Mouse (Mus musculus) left cerebral cortex, adult 11 months (tissue): ENCODE data around the gene H2al1d.
"Not testable (repeated sequence)": the region's sequence is repeated elsewhere in the genome, so short reads cannot be mapped to it uniquely, and the experiment has no call there.

ENCODE experiments used
- DNase-seq: peaks from one replicate; pipeline ENCODE4 v3.0.0; 2022; ENCODE audit warnings: low spot score

H2al1d gene

DNA sequence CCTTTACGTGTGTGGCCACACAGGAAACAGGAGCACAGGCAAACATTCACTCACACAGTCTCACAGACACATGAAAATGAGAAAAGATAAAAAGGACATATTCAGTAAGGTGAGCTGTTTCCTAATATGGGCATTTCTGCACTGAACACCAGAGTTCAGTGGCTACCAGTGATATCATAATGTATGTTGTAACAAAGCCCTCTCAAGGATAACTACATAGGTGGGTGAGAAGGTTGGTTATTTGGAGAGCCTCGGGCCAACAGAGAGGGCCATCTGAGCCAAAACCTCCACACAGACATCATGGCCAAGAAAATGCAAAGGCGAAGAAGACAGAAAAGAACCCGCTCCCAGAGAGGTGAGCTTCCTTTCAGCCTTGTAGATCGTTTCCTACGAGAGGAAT is at the start of gene H2al1d:
Gene H2al1d (plus strand): TSS at position 301 of the 400 bp plus-strand sequence.
- not testable (repeated sequence) for DNase-seq

DNA sequence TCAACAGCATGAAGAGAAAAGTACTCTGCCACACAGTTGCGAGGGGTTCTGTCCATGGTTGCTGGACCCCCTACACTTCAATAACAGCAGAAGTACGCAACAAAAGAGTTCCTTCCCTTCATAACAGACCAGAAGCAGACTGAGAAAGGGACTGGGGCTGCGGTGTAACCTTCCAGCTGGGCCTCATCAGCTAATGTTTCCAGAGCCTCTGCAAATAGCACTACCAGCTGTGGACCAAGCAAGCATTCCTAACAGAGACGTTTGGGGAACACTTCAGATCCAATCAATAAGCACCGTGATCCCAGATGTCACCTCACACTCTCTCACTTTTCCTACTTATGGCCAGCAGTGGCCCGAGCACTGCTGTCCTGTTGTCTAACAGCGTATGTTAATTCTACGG is 43.7 kb upstream of the H2al1d start:
- no peak for DNase-seq

DNA sequence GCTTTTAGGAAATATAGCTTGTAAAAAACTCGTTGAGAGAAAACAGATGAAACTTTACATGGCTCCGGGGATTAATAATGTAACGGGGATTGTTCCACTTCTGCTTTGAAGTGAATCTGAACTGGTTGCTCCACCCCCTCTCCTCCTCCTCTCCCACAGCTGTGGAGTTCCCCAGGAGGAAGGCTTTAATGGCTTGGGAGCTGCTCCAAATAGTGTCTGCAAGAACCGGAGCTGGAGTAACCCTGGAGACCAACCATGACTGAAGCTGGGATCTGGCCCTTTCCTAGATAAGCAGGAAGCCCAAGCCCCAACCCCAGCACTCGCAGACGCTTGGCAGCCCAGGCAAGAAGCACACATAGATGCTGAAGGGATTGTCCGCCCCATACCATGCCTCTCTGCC is 40.8 kb upstream of the H2al1d start:
- no peak for DNase-seq

DNA sequence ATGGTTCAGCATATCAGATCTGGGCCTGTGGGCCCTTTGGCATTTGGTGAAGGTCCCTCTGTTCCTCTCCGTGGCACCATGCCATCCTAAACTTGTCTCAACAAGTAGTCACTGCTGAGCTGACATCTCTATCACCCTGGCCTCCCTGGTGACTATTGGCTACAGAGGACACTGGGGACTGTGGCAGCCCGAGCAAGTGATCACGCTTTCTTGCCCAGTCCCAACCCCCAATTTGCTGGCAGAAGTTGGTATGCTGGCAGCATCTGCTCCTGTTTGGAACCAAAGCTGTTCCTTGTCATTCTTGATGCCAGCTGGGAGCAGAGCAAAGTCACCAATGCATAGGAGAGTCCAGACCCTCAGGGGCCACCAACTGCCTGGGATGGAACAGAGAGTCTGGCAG is 39.5 kb upstream of the H2al1d start:
- DNase-seq: no peak

DNA sequence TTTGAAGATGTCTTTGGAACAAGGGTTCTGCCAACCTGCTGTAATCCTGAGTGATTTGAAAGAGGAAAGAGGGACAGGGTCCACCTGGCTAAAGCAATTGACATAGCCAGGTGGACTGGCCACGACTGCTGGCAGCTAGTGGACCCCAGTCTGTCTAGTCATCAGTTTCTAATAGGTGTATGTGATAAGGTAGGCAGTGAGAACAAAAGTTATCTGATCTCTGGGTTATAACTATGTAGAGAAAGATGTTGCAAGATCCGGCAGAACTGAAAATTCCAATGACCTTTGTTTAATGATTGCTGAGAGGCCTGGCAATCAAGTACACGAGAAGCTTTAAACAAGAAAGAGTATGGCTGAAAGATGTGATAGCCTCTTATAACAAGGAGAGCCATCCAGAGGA is 35.4 kb upstream of the H2al1d start:
- DNase-seq: no peak

DNA sequence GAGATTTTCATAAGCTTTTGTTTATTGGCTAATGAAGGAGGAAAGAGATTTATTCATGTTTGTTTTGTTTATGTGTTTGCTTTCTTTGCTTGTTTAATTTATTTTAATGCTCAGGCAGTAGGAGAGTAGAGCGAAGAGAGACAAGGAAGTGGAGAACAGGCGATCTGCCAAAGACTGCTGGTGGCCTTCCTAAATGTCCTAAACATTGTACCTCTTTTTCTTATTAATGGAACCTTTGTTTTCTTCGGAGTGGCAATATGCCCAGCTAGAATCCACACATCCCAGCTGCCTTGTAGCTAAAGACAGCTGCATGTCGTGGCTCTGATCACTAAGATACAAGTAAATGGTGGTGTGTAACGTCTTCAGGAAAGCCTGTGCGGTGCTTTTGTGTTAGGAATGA is 31.5 kb upstream of the H2al1d start:
- no peak for DNase-seq

DNA sequence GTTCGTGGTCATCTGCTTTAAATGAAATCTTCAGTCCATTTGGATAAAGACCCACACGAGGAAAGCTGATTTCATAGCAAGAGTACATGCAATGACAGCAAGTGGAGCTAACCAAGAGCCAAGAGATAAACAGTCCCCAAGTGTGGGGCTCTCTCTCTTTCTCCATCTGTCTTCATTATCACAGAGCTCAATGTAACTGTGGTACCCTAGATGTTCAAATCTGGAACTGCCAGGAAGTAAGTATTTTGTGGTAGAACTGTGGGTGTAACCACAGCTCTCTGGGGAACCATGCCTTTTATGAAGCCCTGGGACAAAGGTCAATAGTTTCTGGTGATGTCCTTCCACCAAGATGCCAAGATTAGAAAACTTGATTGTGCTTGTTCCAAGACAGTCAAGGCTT is 27.9 kb upstream of the H2al1d start:
- DNase-seq: no peak

DNA sequence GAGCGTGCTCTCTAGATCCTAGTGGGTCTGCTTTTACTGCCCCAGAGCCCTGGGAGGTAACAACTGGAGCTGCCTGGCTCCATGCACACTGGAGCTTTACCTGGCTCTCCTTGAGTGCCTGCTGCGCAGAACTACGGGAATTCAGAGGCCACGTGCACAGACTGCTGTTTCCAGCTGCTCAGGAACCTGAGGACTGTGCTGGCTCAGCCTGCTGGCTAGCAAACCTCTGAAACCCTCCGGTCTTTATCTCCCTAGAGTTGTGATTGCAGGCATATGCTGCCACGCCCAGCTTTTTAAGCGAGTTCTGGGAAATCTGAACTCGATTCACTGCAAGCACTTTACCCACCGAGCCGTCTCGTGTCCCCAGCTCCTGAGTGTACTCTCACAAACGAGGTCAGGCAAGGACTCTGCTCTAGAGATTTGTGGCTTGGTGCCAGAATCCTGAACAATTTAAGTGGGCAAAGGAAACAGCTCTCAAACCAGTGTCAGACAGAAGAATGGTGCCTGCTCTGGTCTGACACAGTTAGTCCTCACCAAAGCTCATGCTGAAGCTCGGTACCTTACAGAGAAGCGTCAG is 20.2 kb upstream of the H2al1d start:
- no peak for DNase-seq

DNA sequence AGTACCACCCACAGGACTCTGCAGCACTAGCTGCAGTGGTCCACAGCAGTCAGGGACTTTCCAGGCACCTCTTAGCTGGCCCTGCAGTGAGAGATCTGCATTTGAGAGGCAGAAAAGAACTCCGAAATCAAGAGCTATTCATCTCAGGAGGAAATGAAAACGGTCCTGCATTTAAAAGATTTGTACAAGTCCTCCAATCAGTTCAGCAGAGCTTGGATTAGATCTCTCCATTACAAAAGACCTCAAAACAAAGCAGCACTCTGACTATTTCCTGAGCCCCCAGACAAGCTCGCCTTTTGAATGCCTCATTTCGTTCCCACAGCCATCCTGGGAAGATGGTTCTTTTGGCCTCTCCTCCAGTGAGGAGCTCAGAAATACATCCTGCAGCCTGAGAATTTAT is 19.4 kb upstream of the H2al1d start:
- DNase-seq: no peak

DNA sequence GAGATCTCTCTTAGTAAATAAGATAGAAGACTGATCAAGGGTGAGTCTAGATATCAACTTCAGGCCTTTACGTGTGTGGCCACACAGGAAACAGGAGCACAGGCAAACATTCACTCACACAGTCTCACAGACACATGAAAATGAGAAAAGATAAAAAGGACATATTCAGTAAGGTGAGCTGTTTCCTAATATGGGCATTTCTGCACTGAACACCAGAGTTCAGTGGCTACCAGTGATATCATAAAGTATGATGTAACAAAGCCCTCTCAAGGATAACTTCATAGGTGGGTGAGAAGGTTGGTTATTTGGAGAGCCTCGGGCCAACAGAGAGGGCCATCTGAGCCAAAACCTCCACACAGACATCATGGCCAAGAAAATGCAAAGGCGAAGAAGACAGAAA is 9.7 kb upstream of the H2al1d start, which contains the start of gene H2al1a:
Gene H2al1a (plus strand): TSS at position 301 of the 400 bp plus-strand sequence.
- DNase-seq: not testable (repeated sequence)

DNA sequence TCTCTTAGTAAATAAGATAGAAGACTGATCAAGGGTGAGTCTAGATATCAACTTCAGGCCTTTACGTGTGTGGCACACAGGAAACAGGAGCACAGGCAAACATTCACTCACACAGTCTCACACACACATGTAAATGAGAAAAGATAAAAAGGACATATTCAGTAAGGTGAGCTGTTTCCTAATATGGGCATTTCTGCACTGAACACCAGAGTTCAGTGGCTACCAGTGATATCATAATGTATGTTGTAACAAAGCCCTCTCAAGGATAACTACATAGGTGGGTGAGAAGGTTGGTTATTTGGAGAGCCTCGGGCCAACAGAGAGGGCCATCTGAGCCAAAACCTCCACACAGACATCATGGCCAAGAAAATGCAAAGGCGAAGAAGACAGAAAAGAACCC is 6.5 kb upstream of the H2al1d start, which contains the start of gene H2al1b:
Gene H2al1b (plus strand): TSS at position 301 of the 400 bp plus-strand sequence.
- not testable (repeated sequence) for DNase-seq

DNA sequence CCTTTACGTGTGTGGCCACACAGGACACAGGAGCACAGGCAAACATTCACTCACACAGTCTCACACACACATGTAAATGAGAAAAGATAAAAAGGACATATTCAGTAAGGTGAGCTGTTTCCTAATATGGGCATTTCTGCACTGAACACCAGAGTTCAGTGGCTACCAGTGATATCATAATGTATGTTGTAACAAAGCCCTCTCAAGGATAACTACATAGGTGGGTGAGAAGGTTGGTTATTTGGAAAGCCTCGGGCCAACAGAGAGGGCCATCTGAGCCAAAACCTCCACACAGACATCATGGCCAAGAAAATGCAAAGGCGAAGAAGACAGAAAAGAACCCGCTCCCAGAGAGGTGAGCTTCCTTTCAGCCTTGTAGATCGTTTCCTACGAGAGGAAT is 3.3 kb upstream of the H2al1d start, which contains the start of gene H2al1c:
Gene H2al1c (plus strand): TSS at position 301 of the 400 bp plus-strand sequence.
- not testable (repeated sequence) for DNase-seq

DNA sequence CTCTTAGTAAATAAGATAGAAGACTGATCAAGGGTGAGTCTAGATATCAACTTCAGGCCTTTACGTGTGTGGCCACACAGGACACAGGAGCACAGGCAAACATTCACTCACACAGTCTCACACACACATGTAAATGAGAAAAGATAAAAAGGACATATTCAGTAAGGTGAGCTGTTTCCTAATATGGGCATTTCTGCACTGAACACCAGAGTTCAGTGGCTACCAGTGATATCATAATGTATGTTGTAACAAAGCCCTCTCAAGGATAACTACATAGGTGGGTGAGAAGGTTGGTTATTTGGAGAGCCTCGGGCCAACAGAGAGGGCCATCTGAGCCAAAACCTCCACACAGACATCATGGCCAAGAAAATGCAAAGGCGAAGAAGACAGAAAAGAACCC is 3.0 kb downstream of the H2al1d start, which contains the start of gene H2al1e:
Gene H2al1e (plus strand): TSS at position 301 of the 400 bp plus-strand sequence.
- not testable (repeated sequence) for DNase-seq

DNA sequence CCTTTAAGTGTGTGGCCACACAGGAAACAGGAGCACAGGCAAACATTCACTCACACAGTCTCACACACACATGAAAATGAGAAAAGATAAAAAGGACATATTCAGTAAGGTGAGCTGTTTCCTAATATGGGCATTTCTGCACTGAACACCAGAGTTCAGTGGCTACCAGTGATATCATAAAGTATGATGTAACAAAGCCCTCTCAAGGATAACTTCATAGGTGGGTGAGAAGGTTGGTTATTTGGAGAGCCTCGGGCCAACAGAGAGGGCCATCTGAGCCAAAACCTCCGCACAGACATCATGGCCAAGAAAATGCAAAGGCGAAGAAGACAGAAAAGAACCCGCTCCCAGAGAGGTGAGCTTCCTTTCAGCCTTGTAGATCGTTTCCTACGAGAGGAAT is 6.2 kb downstream of the H2al1d start, which contains the start of gene H2al1f:
Gene H2al1f (plus strand): TSS at position 301 of the 400 bp plus-strand sequence.
- DNase-seq: not testable (repeated sequence)

DNA sequence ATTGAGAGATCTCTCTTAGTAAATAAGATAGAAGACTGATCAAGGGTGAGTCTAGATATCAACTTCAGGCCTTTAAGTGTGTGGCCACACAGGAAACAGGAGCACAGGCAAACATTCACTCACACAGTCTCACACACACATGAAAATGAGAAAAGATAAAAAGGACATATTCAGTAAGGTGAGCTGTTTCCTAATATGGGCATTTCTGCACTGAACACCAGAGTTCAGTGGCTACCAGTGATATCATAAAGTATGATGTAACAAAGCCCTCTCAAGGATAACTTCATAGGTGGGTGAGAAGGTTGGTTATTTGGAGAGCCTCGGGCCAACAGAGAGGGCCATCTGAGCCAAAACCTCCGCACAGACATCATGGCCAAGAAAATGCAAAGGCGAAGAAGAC is 9.3 kb downstream of the H2al1d start, which contains the start of gene H2al1g:
Gene H2al1g (plus strand): TSS at position 301 of the 400 bp plus-strand sequence.
- not testable (repeated sequence) for DNase-seq

DNA sequence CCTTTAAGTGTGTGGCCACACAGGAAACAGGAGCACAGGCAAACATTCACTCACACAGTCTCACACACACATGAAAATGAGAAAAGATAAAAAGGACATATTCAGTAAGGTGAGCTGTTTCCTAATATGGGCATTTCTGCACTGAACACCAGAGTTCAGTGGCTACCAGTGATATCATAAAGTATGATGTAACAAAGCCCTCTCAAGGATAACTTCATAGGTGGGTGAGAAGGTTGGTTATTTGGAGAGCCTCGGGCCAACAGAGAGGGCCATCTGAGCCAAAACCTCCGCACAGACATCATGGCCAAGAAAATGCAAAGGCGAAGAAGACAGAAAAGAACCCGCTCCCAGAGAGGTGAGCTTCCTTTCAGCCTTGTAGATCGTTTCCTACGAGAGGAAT is 12.6 kb downstream of the H2al1d start, which contains the start of gene H2al1h:
Gene H2al1h (plus strand): TSS at position 301 of the 400 bp plus-strand sequence.
- DNase-seq: not testable (repeated sequence)

DNA sequence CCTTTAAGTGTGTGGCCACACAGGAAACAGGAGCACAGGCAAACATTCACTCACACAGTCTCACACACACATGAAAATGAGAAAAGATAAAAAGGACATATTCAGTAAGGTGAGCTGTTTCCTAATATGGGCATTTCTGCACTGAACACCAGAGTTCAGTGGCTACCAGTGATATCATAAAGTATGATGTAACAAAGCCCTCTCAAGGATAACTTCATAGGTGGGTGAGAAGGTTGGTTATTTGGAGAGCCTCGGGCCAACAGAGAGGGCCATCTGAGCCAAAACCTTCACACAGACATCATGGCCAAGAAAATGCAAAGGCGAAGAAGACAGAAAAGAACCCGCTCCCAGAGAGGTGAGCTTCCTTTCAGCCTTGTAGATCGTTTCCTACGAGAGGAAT is 15.7 kb downstream of the H2al1d start, which contains the start of gene H2al1i:
Gene H2al1i (plus strand): TSS at position 301 of the 400 bp plus-strand sequence.
- DNase-seq: not testable (repeated sequence)

DNA sequence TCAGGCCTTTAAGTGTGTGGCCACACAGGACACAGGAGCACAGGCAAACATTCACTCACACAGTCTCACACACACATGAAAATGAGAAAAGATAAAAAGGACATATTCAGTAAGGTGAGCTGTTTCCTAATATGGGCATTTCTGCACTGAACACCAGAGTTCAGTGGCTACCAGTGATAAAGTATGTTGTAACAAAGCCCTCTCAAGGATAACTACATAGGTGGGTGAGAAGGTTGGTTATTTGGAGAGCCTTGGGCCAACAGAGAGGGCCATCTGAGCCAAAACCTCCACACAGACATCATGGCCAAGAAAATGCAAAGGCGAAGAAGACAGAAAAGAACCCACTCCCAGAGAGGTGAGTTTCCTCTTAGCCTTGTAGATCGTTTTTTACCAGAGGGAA is 18.9 kb downstream of the H2al1d start, which contains the start of gene H2al1j:
Gene H2al1j (plus strand): TSS at position 301 of the 400 bp plus-strand sequence.
- not testable (repeated sequence) for DNase-seq

DNA sequence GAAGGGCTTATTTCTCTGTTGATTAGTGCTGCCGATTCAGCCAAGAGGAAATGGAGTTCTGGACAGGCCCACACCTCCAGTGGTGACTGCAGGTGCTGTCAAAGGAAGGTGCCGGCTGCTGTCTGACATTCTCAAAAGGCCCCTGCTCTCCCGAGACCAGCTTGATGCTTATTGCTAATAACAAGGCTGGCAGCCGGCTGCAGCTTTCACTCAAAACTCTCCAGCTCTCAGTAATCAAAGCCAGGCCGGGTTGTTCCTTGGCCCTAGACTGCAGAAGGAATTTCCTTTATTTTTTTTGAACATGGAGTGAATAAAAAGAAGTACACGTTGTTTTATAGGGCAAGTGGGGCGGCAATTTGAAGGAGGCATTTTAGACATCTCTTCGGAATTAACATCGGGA is 37.1 kb downstream of the H2al1d start:
- no peak for DNase-seq

DNA sequence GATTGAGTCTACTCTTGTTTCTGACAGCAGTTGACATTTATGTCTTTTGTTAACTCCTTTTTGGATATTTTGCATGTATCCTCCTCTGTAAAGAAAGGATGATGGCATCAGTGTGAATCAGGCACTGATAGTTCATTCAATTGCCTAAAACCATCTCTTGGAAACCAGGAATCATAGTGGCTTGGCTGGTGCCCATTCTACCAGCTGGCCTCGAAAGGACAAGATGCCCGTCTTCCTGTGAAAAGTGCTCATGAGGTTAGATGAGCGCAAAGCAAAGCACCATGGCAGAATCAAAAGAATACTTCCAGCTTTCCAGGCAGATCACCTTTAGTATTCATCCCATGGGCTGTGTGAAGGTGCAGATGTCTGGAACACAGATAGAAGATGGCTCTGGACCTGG is 38.1 kb downstream of the H2al1d start:
- no peak for DNase-seq
